Mouse (Mus musculus): ENCODE results near the gene Ankub1. TPM values are rescaled to one million over a fixed set of nuclear protein-coding genes. Genes with fewer than 3 reads are reported as not detected.

Gene Ankub1
- polyA plus RNA-seq, 1 experiment from 2014 or later = not detected

GRCm38 (mm10) chr3:57691772-57692171 is 827 bp downstream of the Ankub1 start:
- no peak for ATAC-seq (ENCODE audit: insufficient read depth, low FRiP score)
- Histone ChIP-seq H3K36me3 (ENCODE audit: control insufficient read depth, insufficient read depth, low read length) (no peaks in the 10 kb centered on the region), H3K9ac (ENCODE audit: low read length) (no peak overlapping the region), H3K4me3 (replicated peaks; ENCODE audit: low read length) (no peak overlapping the region), H3K4me2 (ENCODE audit: low read depth, low read length) (no peak overlapping the region), H3K4me1 (ENCODE audit: control insufficient read depth, insufficient read depth, low read length) (no peaks in the 10 kb centered on the region), H3K27me3 (ENCODE audit: control insufficient read depth, insufficient read depth, low read length) (no peaks in the 10 kb centered on the region), H3K27ac (ENCODE audit: low read length) (no peak overlapping the region), H3K9me3 (replicated peaks; ENCODE audit: control insufficient read depth, low read length) (no peaks in the 10 kb centered on the region)
- 74% methylated on average over 4 of the region's 4 CpGs for WGBS

GRCm38 (mm10) chr3:57677786-57678185 is 14.8 kb downstream of the Ankub1 start:
- no peak overlapping the region for H3K27ac ChIP-seq (ENCODE audit: low read length)

GRCm38 (mm10) chr3:57674075-57674474 is 18.5 kb downstream of the Ankub1 start:
- WGBS = 63% methylated on average over 2 of the region's 2 CpGs
- no peak overlapping the region for H3K27ac ChIP-seq (ENCODE audit: low read length)

More at GRCm38 (mm10) chr3:57677786-57678185, 14.8 kb downstream of the Ankub1 start:
- H3K4me3 ChIP-seq (replicated peaks; ENCODE audit: low read length) = no peak overlapping the region
- no peaks in the 10 kb centered on the region for H3K9me3 ChIP-seq (replicated peaks; ENCODE audit: control insufficient read depth, low read length)
- no peak for ATAC-seq (ENCODE audit: insufficient read depth, low FRiP score)
- no peaks in the 10 kb centered on the region for H3K27me3 ChIP-seq (ENCODE audit: control insufficient read depth, insufficient read depth, low read length)
- H3K9ac ChIP-seq (ENCODE audit: low read length) = no peak overlapping the region
- no peak overlapping the region for H3K4me2 ChIP-seq (ENCODE audit: low read depth, low read length)
- no peaks in the 10 kb centered on the region for H3K36me3 ChIP-seq (ENCODE audit: control insufficient read depth, insufficient read depth, low read length)
- no peaks in the 10 kb centered on the region for H3K4me1 ChIP-seq (ENCODE audit: control insufficient read depth, insufficient read depth, low read length)

GRCm38 (mm10) chr3:57673586-57673985 is 19.0 kb downstream of the Ankub1 start:
- Histone ChIP-seq H3K9me3 (replicated peaks; ENCODE audit: control insufficient read depth, low read length) (no peaks in the 10 kb centered on the region), H3K4me2 (ENCODE audit: low read depth, low read length) (no peak overlapping the region)
- 77% methylated on average over 4 of the region's 4 CpGs for WGBS

More at GRCm38 (mm10) chr3:57674075-57674474, 18.5 kb downstream of the Ankub1 start:
- Histone ChIP-seq H3K4me3 (replicated peaks; ENCODE audit: low read length) (no peak overlapping the region), H3K9me3 (replicated peaks; ENCODE audit: control insufficient read depth, low read length) (no peaks in the 10 kb centered on the region), H3K4me1 (ENCODE audit: control insufficient read depth, insufficient read depth, low read length) (no peaks in the 10 kb centered on the region), H3K36me3 (ENCODE audit: control insufficient read depth, insufficient read depth, low read length) (no peaks in the 10 kb centered on the region), H3K27me3 (ENCODE audit: control insufficient read depth, insufficient read depth, low read length) (no peaks in the 10 kb centered on the region), H3K9ac (ENCODE audit: low read length) (no peak overlapping the region), H3K4me2 (ENCODE audit: low read depth, low read length) (no peak overlapping the region)
- ATAC-seq (ENCODE audit: insufficient read depth, low FRiP score) = no peak

GRCm38 (mm10) chr3:57667054-57667723 is 25.4 kb downstream of the Ankub1 start:
- Histone ChIP-seq H3K4me3 (replicated peaks; ENCODE audit: low read length) (peak overlapping the region; percentile 25), H3K4me2 (ENCODE audit: low read depth, low read length) (peak overlapping the region; percentile 40), H3K36me3 (ENCODE audit: control insufficient read depth, insufficient read depth, low read length) (no peaks in the 10 kb centered on the region), H3K27ac (ENCODE audit: low read length) (no peak overlapping the region), H3K4me1 (ENCODE audit: control insufficient read depth, insufficient read depth, low read length) (no peaks in the 10 kb centered on the region), H3K9ac (ENCODE audit: low read length) (no peak overlapping the region), H3K9me3 (replicated peaks; ENCODE audit: control insufficient read depth, low read length) (no peaks in the 10 kb centered on the region), H3K27me3 (ENCODE audit: control insufficient read depth, insufficient read depth, low read length) (no peaks in the 10 kb centered on the region)
- no peak for ATAC-seq (ENCODE audit: insufficient read depth, low FRiP score)
- WGBS = 34% methylated on average over 14 of the region's 14 CpGs

More at GRCm38 (mm10) chr3:57673586-57673985, 19.0 kb downstream of the Ankub1 start:
- ATAC-seq (ENCODE audit: insufficient read depth, low FRiP score) = no peak
- Histone ChIP-seq H3K36me3 (ENCODE audit: control insufficient read depth, insufficient read depth, low read length) (no peaks in the 10 kb centered on the region), H3K27ac (ENCODE audit: low read length) (no peak overlapping the region), H3K27me3 (ENCODE audit: control insufficient read depth, insufficient read depth, low read length) (no peaks in the 10 kb centered on the region), H3K9ac (ENCODE audit: low read length) (no peak overlapping the region), H3K4me3 (replicated peaks; ENCODE audit: low read length) (no peak overlapping the region), H3K4me1 (ENCODE audit: control insufficient read depth, insufficient read depth, low read length) (no peaks in the 10 kb centered on the region)

GRCm38 (mm10) chr3:57665880-57666279 is 26.7 kb downstream of the Ankub1 start:
- H3K9ac ChIP-seq (ENCODE audit: low read length) = no peak overlapping the region
- H3K36me3 ChIP-seq (ENCODE audit: control insufficient read depth, insufficient read depth, low read length) = no peaks in the 10 kb centered on the region
- no peaks in the 10 kb centered on the region for H3K9me3 ChIP-seq (replicated peaks; ENCODE audit: control insufficient read depth, low read length)
- ATAC-seq (ENCODE audit: insufficient read depth, low FRiP score) = no peak
- H3K27me3 ChIP-seq (ENCODE audit: control insufficient read depth, insufficient read depth, low read length) = no peaks in the 10 kb centered on the region
- no peak overlapping the region for H3K27ac ChIP-seq (ENCODE audit: low read length)
- H3K4me2 ChIP-seq (ENCODE audit: low read depth, low read length) = no peak overlapping the region
- no peak overlapping the region for H3K4me3 ChIP-seq (replicated peaks; ENCODE audit: low read length)
- H3K4me1 ChIP-seq (ENCODE audit: control insufficient read depth, insufficient read depth, low read length) = no peaks in the 10 kb centered on the region
- WGBS = 89% methylated on average over 5 of the region's 5 CpGs

- Histone ChIP-seq H3K36me3 (ENCODE audit: control insufficient read depth, insufficient read depth, low read length) (no peaks in the 10 kb centered on the region), H3K4me1 (ENCODE audit: control insufficient read depth, insufficient read depth, low read length) (no peaks in the 10 kb centered on the region), H3K4me3 (replicated peaks; ENCODE audit: low read length) (no peak overlapping the region), H3K27me3 (ENCODE audit: control insufficient read depth, insufficient read depth, low read length) (no peaks in the 10 kb centered on the region), H3K9me3 (replicated peaks; ENCODE audit: control insufficient read depth, low read length) (no peaks in the 10 kb centered on the region), H3K4me2 (ENCODE audit: low read depth, low read length) (no peak overlapping the region), H3K27ac (ENCODE audit: low read length) (no peak overlapping the region), H3K9ac (ENCODE audit: low read length) (no peak overlapping the region)
- WGBS = 62% methylated on average over 10 of the region's 10 CpGs
- no peak for ATAC-seq (ENCODE audit: insufficient read depth, low FRiP score)
These were observed 27.9 kb downstream of the Ankub1 start for GRCm38 (mm10) chr3:57664682-57665081.

- Histone ChIP-seq H3K4me2 (ENCODE audit: low read depth, low read length) (no peak overlapping the region), H3K4me3 (replicated peaks; ENCODE audit: low read length) (no peak overlapping the region), H3K4me1 (ENCODE audit: control insufficient read depth, insufficient read depth, low read length) (no peaks in the 10 kb centered on the region), H3K27me3 (ENCODE audit: control insufficient read depth, insufficient read depth, low read length) (no peaks in the 10 kb centered on the region), H3K9me3 (replicated peaks; ENCODE audit: control insufficient read depth, low read length) (no peaks in the 10 kb centered on the region), H3K9ac (ENCODE audit: low read length) (no peak overlapping the region), H3K27ac (ENCODE audit: low read length) (no peak overlapping the region), H3K36me3 (ENCODE audit: control insufficient read depth, insufficient read depth, low read length) (no peaks in the 10 kb centered on the region)
- ATAC-seq (ENCODE audit: insufficient read depth, low FRiP score) = no peak
- 21% methylated on average over 6 of the region's 6 CpGs for WGBS
These were observed 28.9 kb downstream of the Ankub1 start for GRCm38 (mm10) chr3:57663731-57664130.

GRCm38 (mm10) chr3:57658608-57659007 is 34.0 kb downstream of the Ankub1 start:
- Histone ChIP-seq H3K36me3 (ENCODE audit: control insufficient read depth, insufficient read depth, low read length) (no peaks in the 10 kb centered on the region), H3K27me3 (ENCODE audit: control insufficient read depth, insufficient read depth, low read length) (no peaks in the 10 kb centered on the region), H3K27ac (ENCODE audit: low read length) (no peak overlapping the region), H3K4me3 (replicated peaks; ENCODE audit: low read length) (no peak overlapping the region), H3K4me2 (ENCODE audit: low read depth, low read length) (no peak overlapping the region), H3K9ac (ENCODE audit: low read length) (no peak overlapping the region), H3K9me3 (replicated peaks; ENCODE audit: control insufficient read depth, low read length) (no peaks in the 10 kb centered on the region), H3K4me1 (ENCODE audit: control insufficient read depth, insufficient read depth, low read length) (no peaks in the 10 kb centered on the region)
- ATAC-seq (ENCODE audit: insufficient read depth, low FRiP score) = no peak
- WGBS = 63% methylated on average over 6 of the region's 6 CpGs
